Mouse (Mus musculus) left cerebral cortex, adult 6 months (tissue): ENCODE measurements around the gene Spred3. TPM values are rescaled to one million over a fixed set of nuclear protein-coding genes. Genes with fewer than 3 reads are reported as not detected.

Source experiments
- long read RNA-seq, 2 experiments: library from polyadenylated mRNA; unstranded; transcript quantifications; one replicate each; pipeline ENCODE4 v2.0.0; 2019 to 2020
- polyA plus RNA-seq: library from polyadenylated mRNA; unstranded; fragments of <200 nt; fragmentation: Nextera tagmentation; gene quantifications from 2 replicates; pipeline ENCODE4 v1.2.3, GENCODE M21; 2021

Spred3 gene
- 1.7 and 5.1 TPM in 2 replicates for polyA plus RNA-seq
- long read RNA-seq, experiment 1, partial matches to known transcripts, result 0 of 3 reads
- long read RNA-seq, experiment 1, other reads (novel, unspliced or antisense), result 3 of 3 reads
- long read RNA-seq, experiment 2, partial matches to known transcripts, result 0 of 3 reads
- long read RNA-seq, experiment 2, other reads (novel, unspliced or antisense), result 3 of 3 reads

DNA sequence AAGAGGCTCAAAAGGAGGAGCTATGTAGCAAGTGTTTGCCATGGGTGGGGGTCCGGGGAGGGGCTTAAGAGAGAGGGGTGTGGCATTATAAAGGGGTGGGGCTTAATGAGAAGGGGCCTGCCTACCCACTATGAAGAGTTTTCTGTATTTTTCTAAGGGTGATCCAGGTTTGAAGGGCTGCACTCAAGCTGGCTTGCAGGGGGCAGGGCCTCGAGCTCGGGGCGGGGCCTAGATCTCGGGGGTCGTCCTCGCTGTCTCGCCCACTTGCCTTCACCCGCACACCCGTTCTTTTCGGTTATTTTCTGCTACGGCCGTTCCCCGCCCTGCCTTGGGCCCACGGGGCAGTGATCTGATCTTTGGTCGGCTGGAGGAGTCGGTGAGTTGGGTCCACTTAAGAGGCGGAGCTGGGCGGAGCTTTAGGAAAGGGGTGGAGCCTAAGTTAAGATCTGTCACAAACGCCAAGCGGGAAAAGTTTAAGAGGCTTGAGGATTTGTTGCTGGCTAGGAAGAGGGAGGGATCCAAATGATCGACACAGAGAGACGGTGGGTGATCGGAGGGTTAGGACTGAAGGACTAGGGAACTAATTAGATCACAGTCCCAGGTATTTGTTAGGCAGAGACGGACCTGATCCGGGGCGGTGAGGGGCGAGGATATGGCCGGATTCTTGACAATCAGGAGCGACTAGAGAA, at the start of gene Spred3, which contains the start of gene Ggn:
Gene Spred3 (minus strand): TSS at position 346 of the 689 bp plus-strand sequence.
Gene Ggn (plus strand): TSS at position 145 of the 689 bp plus-strand sequence.

DNA sequence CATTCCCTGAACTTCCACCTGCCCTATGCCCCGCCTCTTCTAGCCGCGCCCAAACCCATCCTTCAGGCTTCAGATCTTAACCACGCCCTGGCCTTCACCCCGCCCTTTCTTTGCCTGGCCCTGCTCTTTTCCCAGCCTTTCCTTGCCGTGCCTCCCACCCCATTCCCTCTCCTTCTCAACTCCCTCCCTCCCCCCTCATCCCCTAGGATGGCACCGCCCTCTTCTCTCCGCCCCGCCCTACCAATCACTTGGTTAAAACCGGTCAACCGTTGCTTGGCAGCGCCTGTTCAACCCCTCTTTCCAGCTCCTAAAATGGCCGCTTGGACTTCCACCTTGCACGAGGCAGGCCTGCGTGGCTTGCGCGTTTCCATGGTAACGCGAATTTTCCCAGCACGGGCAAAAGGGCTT, 43.5 kb upstream of the Spred3 start, which contains the start of gene Catsperg1:
Gene Catsperg1 (minus strand): TSS at position 361 of the 408 bp plus-strand sequence.

DNA sequence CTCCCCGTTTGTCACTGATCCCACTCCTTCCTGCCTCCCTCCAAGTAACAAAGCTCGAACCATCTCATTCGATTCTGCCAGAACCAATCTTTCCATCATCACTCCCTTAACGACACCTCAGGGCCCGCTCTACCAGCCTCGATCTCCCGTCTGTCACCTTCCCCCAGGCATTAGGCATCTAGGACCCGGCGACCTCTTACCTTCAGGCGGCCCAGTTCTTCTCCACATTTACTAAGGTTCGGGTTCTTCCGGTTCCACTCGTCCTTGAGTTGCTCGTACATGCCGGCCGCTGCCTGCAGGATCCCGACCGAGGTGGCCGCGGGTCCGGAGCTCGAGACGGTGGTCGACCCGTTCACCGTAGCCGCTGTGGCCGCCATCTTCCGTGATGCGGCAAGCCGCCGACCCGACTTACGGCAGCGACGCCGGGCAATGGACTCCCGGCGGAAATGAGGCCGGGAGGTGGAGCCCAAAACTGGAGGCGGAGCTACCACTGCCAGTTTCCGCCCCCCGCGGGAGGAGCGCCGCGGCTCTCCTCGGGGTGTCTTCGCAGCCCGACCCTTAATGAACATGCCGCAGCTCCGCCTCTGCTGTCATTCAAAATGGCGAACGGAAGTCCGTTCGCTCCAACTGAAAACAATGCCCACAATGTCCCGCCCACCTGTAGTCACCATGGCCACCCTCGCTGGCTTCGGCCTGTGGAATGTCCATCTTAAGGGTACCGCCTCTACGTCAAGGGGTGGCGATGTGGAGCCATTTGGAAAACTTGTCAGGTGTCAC, 10.1 kb upstream of the Spred3 start, which contains the start of gene Psmd8:
Gene Psmd8 (minus strand): TSS at position 625 of the 777 bp plus-strand sequence.

GRCm38 (mm10) chr7:29155838-29156782, 14.1 kb downstream of the Spred3 start, which contains the start of gene Fam98c:
Fam98c (minus strand) TSS chr7:29156234.

GRCm38 (mm10) chr7:29134693-29135386, 35.4 kb downstream of the Spred3 start, which contains the start of gene Rasgrp4:
Rasgrp4 (plus strand) TSS chr7:29134851.

DNA sequence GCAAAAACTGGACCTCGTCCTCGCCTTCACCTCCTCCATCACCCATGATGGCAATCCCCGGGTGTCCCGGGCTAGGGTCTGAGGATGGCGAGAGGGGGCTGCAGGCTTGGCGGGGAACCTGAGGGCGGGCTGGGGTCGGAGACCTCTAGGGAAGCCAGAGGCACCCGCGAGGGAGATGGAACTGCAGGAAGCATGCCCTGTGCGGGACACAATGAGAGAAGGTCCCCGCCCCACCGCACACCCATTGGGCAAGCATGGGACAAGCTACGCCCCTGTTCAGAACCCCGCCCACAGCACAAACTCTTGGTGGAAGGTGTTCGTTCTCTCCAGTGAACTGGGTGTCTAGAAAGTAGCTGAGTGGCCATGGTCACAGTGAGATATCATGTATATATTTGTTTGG, 45.2 kb downstream of the Spred3 start, which contains the start of gene Ryr1:
Gene Ryr1 (minus strand): TSS at position 210 of the 400 bp plus-strand sequence.

Other genes starting within 250 kb of the Spred3 start
- gene Actn4, start 208.1 kb downstream of the Spred3 start, polyA plus RNA-seq, result 107 and 111 TPM in 2 replicates
- gene Eif3k, start 188.5 kb downstream of the Spred3 start, polyA plus RNA-seq, result 507 and 624 TPM in 2 replicates
- gene Map4k1, start 188.4 kb downstream of the Spred3 start, polyA plus RNA-seq, result 0.71 and 0.85 TPM in 2 replicates
- gene Ryr1, start 45.2 kb downstream of the Spred3 start, polyA plus RNA-seq, result 1.7 and 2.2 TPM in 2 replicates
- gene Rasgrp4, start 35.6 kb downstream of the Spred3 start, polyA plus RNA-seq, result 0.13 and 0.20 TPM in 2 replicates
- 77.8 and 81.1 TPM in 2 replicates for gene Fam98c, start 14.2 kb downstream of the Spred3 start, polyA plus RNA-seq
- 0.12 and 0.33 TPM in 2 replicates for gene Ggn, start 201 bp downstream of the Spred3 start, polyA plus RNA-seq
- 246 and 266 TPM in 2 replicates for gene Psmd8, start 10.3 kb upstream of the Spred3 start, polyA plus RNA-seq
- gene Catsperg1, start 43.6 kb upstream of the Spred3 start, polyA plus RNA-seq, result not detected in 2 replicates
- 0.69 and 1.1 TPM in 2 replicates for gene Kcnk6, start 62.1 kb upstream of the Spred3 start, polyA plus RNA-seq
- 129 and 148 TPM in 2 replicates for gene Yif1b, start 67.9 kb upstream of the Spred3 start, polyA plus RNA-seq
- gene 2200002D01Rik, start 78.1 kb upstream of the Spred3 start, polyA plus RNA-seq, result 0.55 and 0.75 TPM in 2 replicates
- 34.2 and 38.9 TPM in 2 replicates for gene Spint2, start 111.5 kb upstream of the Spred3 start, polyA plus RNA-seq
- gene Ppp1r14a, start 118.9 kb upstream of the Spred3 start, polyA plus RNA-seq, result 16.2 and 21.0 TPM in 2 replicates
- 42.2 and 43.5 TPM in 2 replicates for gene Dpf1, start 133.5 kb upstream of the Spred3 start, polyA plus RNA-seq